Mouse (Mus musculus) adrenal gland, adult 18-20 months (tissue): ENCODE measurements around the gene Churc1. TPM values are rescaled to one million over a fixed set of nuclear protein-coding genes. Genes with fewer than 3 reads are reported as not detected.

ENCODE experiments used
- DNase-seq, 2 experiments: peaks; one replicate each; pipeline ENCODE4 v3.0.0; 2021 to 2022; ENCODE audit warnings: low spot score in 2 of 2
- long read RNA-seq, 2 experiments: library from polyadenylated mRNA; stranded (forward); transcript quantifications; one replicate each; pipeline ENCODE4 v2.0.0; 2021
- total RNA-seq, 2 experiments: library from RNA; stranded (reverse); gene quantifications; 1 replicate in 1 of 2; 2 replicates in 1 of 2; pipeline ENCODE4 v1.2.3; 2021

The Churc1 gene
- 10 to 100 TPM; 74.5 to 78.6 TPM for total RNA-seq
- long read RNA-seq, experiment 1, transcript Churc1-201 (4 exons, 676 nt): major isoform, 8 of 10 reads
- long read RNA-seq, experiment 1, partial matches to known transcripts: 0 of 10 reads
- long read RNA-seq, experiment 1, other reads (novel, unspliced or antisense): 1 of 10 reads
- long read RNA-seq, experiment 2, transcript Churc1-201 (4 exons, 676 nt): major isoform, 47 of 56 reads
- long read RNA-seq, experiment 2, partial matches to known transcripts: 0 of 56 reads
- long read RNA-seq, experiment 2, other reads (novel, unspliced or antisense): 7 of 56 reads

DNA sequence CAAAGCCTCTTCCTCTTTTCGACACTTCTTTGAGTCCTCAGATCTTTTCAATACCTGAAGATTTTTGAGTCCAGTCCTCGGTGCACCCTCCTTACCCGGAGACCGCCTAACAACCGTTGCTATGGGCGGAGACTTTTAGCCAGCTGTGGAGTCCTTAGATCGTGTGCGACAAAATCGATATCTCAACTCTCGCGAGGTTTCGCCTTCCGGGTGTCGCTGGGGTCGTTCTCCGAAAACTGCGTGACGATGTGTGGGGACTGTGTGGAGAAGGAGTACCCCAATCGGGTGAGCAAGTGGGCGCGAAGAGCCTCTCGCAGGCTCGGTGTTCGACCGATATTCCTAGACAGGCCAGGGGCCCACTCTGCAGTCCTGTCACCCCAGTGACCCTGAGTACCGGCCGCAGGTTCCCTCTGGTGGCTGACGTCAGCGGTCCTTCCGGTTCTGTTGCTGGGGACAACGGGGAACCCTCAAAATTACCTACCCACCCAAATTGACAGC is at the start of gene Churc1, which contains the start of gene Fntb:
TSS of gene Churc1 (plus strand) at position 185 of the 498 bp plus-strand sequence.
TSS of gene Fntb (plus strand) at position 236 of the 498 bp plus-strand sequence.
- peak; percentile 79 to 86 for DNase-seq

- DNase-seq: no peak
These were observed 47.0 kb upstream of the Churc1 start for GRCm38 (mm10) chr12:76718384-76718783.

DNA sequence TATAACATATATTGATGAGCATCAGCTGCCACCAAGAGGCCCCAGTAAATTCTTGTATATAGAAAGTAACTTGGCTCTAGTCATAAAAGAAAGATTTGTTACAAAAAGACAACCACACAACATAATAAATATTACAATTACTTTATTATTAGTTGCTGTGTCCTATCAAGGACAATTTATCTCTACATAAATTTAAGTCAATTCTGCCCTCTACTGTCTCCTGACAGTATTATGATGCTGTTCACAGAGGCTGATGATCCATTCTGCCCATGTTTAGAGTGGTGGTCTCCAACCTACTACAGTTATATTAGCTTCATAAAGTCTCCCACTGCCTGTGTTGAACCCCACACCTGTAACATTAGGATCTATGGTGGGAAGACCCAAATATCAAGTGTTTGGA is 44.8 kb upstream of the Churc1 start:
- DNase-seq: no peak

GRCm38 (mm10) chr12:76722026-76722425 is 43.3 kb upstream of the Churc1 start:
- no peak for DNase-seq

DNA sequence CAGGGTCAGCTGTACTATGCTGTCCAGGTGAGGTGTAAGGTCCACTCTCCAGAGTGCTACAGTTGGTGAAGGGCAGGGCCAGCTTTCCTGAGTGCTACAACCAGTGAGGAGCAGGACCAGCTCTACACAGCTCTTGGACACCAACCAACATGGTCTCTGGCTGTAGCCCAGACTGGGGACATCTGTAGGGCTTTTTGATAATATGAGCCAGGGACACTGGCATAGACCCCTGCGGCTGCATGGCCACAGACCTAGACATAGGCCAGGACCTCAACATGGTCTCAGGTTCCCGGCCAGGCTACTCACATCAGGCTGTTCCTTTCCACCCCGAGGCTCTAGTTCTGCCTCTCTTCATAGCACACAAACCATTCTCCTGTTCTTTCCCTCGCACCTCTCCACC is 37.4 kb upstream of the Churc1 start:
- no peak for DNase-seq

- DNase-seq: no peak
These were observed 14.4 kb upstream of the Churc1 start for GRCm38 (mm10) chr12:76750866-76751459.

GRCm38 (mm10) chr12:76752652-76753318 is 12.6 kb upstream of the Churc1 start:
- no peak for DNase-seq

DNA sequence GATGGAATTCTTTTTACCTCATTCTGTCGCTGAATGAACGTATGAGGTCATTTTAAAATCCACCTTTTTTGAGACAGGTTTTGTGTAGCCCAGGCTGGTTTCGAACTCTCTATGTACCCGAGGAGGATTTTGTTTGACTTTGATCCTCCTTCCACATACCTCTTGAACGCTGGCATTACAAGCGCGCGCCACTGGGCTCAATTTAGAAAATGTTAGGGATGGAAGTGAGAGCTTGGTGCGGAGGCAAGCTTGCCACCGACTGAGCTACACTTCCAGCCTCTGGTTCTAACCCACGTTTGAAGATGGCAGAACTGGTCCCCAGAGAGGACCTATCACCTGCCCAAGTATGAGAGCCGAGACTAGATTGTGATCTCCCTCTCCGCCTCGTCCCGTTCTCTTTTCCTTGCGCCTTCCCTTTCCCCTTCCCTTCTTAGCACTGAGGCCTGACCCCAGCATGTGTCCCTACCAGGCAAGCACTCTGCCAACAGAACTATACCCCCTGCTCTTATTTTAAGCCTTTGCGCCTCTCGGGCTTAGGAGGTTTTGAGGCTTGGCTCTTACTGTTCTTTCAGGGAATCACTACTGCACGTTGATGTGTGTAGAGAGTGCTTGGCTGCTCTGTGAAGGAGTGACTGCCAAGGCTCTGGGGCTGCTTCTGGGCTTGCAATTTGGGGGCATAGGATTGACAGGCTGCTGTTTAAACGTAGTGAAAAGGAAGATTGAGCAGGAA is 728 bp downstream of the Churc1 start:
- peak in 1 of 2 experiments; percentile 35 for DNase-seq

DNA sequence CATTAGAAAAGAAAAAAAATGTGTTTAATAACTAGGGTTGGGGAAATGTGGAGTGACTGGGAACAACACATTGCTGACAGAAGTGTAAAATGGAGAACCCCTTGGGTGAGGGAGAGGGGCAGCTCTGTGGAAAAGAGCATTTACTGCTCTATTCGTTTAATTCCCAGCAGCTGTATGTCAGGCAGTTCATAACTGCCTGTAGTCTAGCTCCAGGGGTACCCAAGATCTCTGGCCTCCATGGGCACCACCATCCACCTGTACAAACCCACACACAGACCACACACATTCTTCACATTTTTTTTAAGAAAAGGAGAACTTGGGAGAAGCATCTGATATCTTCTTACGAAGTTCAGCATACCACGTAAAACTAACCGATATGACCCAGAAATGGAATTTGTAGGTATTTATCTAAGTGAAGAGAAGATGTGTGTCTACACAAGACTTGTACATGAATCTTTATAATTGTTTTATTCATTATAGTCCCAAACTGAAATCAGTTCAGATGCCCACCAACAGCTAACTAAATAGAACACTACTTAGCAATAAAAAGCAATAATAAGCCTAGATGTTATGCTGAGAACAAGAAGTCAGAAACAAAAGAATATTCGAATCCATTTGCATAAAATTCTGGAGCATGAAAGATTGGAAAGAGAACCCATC is 5.6 kb downstream of the Churc1 start:
- DNase-seq: no peak

DNA sequence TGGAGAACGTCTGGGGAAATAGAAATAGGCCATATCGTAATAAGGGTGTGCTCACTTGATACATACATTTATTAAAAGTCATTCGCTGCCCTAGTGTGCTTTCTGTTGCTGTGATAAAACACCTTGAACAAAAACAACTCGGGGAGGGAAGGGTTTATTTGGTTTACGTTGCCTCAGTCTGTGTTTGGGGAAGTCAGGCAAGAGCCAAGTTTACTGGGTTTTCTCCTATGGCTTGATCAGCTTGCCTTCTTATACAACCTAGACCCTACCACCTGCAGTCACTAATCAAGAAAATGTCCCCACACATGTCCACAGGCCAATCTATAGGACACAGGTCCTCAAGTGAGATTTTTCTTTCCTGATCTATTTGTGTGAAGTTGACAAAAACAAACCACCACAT is 6.2 kb downstream of the Churc1 start:
- DNase-seq: no peak

DNA sequence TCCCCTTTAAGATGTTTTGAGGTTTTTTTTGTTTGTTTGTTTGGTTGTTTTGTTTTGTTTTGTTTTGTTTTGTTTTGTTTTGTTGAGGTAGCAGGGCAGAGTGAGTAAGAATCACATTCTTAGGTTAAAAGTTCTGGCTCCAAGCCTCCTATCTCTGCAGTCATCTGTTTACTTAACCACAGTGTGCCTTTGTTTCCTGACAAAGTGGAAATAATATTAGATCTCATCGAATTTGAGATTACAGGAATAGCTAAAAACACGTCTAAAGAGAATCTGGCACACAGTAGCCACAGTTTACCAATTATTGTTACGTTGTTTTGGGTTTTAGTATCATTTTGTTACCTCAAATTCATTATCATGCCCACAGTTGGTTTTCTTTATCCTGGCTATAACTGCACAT is 9.3 kb downstream of the Churc1 start:
- no peak for DNase-seq

GRCm38 (mm10) chr12:76775132-76775531 is 9.8 kb downstream of the Churc1 start:
- DNase-seq: peak in 1 of 2 experiments; percentile 15

DNA sequence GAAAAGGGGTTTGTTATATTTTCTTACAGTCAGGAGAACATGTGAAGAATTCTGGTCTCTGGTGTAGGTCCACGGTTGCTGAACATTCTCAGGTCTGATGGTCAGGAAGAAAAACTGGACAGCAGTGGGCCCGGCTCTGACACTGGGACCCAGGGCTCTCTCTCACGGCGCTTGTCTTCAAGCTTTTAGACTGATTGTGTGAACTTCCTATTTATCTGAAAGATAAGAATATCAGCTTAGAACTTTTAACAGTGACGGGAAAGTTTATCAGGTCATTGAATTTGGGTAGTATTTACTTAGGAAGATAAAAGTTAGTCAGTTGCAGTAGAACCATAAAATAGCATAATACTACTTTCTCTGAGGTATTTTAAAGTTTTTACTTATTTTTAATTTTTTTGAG is 11.6 kb downstream of the Churc1 start:
- no peak for DNase-seq

- no peak for DNase-seq
These were observed 12.5 kb downstream of the Churc1 start for GRCm38 (mm10) chr12:76777845-76778244.

DNA sequence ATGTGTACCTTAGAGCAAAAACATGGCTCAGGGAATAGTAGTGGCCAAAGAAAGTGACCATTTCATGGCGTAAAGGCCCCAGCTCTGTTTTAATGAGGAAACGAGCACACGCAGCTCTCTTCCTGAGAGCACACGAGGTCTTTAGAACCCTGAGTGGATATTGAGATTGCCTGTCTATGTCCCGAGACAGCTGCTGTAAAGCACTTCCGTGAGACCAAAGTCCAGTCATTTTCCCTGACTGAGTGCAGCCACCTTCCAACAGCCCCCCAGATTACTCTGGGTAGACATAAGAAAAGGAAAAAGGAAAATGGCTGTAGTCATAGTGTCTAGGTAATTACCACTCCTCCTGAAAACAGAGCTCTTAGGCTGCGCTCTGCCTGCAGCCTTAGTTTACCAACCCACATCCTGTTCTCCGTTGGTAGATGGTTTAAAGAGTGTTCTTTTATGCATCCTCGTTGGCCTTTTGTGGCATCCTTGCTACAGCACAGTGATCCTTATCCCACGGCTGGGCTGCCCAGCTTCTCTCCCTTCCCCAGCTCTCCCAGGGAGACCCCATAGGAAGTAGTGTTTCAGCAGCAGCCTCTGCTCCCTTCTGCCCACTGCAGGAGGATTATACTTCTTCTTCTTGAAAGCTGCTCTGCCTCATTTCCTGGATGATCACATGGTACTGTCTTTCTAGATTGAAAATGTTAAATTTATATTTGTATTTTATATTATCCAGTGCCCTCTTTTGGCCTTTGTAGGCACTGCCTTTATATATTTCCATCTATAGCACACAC is 13.2 kb downstream of the Churc1 start:
- DNase-seq: no peak

- DNase-seq: no peak
These were observed 14.6 kb downstream of the Churc1 start for GRCm38 (mm10) chr12:76779951-76780350.

DNA sequence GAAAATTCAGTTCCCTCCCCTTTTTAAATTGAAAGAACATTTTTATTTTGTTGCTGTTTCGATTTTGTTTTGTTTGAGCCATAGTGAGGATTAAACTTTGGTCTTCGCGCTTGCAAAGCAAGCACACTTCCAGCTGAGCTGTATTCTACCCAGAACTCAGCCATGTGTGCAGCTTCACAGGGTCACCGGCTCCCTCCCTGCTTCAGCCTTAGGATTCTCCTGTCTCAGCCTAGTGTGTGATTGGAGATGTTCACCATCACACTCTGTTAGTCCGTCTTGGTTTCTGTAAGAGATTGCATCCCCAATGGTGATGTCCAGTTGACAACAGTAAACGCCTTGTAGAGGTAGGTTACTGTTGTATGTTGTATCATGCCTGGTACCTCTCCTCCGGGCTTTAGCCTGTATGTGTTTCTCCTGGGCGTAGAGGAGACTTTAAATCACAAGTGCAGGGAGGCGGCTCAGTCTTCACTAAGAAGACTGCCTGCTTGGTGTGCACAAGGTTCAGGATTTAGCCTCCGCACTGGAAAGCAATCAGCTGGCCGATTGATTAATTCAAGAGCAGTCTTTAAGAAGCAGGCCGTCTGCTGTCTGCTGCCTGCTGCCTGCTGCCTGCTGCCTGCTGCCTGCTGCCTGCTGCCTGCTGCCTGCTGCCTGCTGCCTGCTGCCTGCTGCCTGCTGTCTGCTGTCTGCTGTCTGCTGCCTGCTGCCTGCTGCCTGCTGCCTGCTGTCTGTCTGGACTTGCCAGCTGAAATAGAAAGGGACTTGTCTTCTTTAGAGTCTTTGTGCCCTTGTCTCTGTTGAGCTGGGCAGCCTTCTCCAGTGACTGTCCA is 15.5 kb downstream of the Churc1 start:
- DNase-seq: no peak

DNA sequence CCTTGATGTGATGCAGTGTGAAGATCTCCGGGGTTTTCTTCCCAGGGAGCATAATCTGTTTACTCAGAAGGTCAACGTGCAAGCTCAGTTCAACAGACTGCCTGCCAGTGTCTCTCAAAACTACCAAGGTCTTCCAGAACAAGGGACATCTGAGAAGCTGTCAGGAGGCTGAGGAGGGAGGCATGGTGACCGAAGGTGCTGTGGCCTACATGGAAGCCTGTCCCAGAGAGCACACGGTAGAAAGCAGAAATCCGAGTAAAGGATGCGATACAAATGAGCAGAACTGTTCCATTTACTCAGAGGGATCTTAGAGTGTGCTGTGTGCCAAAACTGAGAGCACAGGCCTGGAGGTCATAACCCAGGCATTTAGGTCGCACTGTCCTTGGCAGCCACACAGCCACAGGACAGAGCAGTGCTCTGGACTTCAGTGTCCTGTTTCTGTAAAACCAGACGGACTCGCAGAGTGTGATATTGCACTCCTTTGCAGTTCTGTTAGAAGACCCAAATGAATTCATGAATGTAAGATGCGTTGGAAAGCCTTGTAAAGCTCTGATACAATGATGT is 18.8 kb downstream of the Churc1 start:
- peak in 1 of 2 experiments; percentile 16 for DNase-seq
